17 mouse cellular contexts compared by ENCODE assay signal in the genomic region with DNA sequence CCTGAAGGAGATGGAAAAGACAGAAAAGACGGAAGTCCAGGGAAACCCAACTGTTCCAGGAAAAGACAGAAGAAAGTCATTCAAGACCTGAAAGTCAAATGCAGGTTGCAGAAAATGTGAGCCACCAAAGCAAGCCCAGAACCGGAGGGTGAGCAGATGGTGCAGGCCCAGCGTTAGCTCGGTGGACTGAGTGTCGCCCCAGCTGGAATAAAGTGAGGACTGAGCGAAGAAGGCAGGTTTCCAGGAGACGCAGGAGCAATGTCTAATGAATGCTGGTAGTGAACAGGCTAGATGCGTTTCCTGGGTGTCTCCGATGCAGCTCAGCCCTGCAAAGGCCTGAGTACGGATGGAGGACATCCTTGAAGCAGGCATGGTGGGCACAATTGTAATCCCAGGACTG.
"Had no signal": no experiment of that assay in that cellular context is flagged by ENCODE, and none has a peak within 500 bp of the region (broad histone marks: within the 10 kb centered on the region; RNA-seq: fewer than 3 reads in every experiment).

No protein-coding gene starts in this region.

- H3K4me3 ChIP-seq: kidney, embryonic 15.5 days; left cerebral cortex, adult 2 months; limb, embryonic 12.5 days; midbrain, embryonic 12.5 days; midbrain, embryonic 15.5 days had no signal

- H3K36me3 ChIP-seq: kidney, embryonic 15.5 days; limb, embryonic 12.5 days; midbrain, embryonic 12.5 days; midbrain, embryonic 15.5 days had no signal

- H3K9ac ChIP-seq: kidney, embryonic 15.5 days; limb, embryonic 12.5 days; liver, embryonic 14.5 days; liver, postnatal 0 days; lung, embryonic 14.5 days; midbrain, embryonic 12.5 days; midbrain, embryonic 15.5 days had no signal

- ATAC-seq: liver, postnatal 0 days; lung, postnatal 0 days; midbrain, embryonic 15.5 days had no signal

- H3K9me3 ChIP-seq: kidney, embryonic 15.5 days; limb, embryonic 12.5 days; midbrain, embryonic 12.5 days; midbrain, embryonic 15.5 days had no signal

- H3K27ac ChIP-seq: kidney, embryonic 15.5 days; left cerebral cortex, adult 2 months; limb, embryonic 12.5 days; liver, embryonic 14.5 days; macrophage; midbrain, embryonic 12.5 days; midbrain, embryonic 15.5 days had no signal

- DNase-seq: kidney, adult 8-10 months; kidney, postnatal 10 days; kidney, postnatal 36 days; layer of hippocampus, postnatal 36 days; liver, postnatal 0 days; lung, embryonic 14.5 days; thymus, adult 18-20 months; thymus, postnatal 36 days had no signal

- H3K4me1 ChIP-seq: kidney, embryonic 15.5 days had no signal

- H3K27me3 ChIP-seq: kidney, embryonic 15.5 days; limb, embryonic 12.5 days; midbrain, embryonic 12.5 days; midbrain, embryonic 15.5 days had no signal

- H3K4me2 ChIP-seq: kidney, embryonic 15.5 days; limb, embryonic 12.5 days; liver, embryonic 11.5 days; lung, embryonic 14.5 days; midbrain, embryonic 12.5 days; midbrain, embryonic 15.5 days had no signal
